Mouse (Mus musculus) kidney, embryonic 15.5 days (tissue): ENCODE results near the gene Anapc13. TPM values are rescaled to one million over a fixed set of nuclear protein-coding genes. Genes with fewer than 3 reads are reported as not detected.

Source experiments
- ATAC-seq: fragments of 200-750 bp; cut with Nextera tagmentation; replicated peaks from 2 replicates; pipeline ENCODE4 v1.8.0; 2017; ENCODE audit warnings: moderate TSS enrichment; ENCODE audit not compliant: low FRiP score
- H3K27ac ChIP-seq: fragments of 300-500 bp; sonication (generic); 2 replicates; pipeline ENCODE4 v1.5.1; 2015; ENCODE audit warnings: mild to moderate bottlenecking, inconsistent platforms
- H3K27me3 ChIP-seq: fragments of 300-500 bp; sonication (generic); 2 replicates; pipeline ENCODE4 v1.6.1; 2015; ENCODE audit warnings: inconsistent platforms
- H3K36me3 ChIP-seq: fragments of 300-500 bp; sonication (generic); 2 replicates; pipeline ENCODE4 v1.6.1; 2015; ENCODE audit warnings: inconsistent platforms
- H3K4me1 ChIP-seq: fragments of 300-500 bp; sonication (generic); 2 replicates; pipeline ENCODE4 v1.6.1; 2015; ENCODE audit warnings: inconsistent platforms
- H3K4me2 ChIP-seq: fragments of 300-500 bp; sonication (generic); 2 replicates; pipeline ENCODE4 v1.6.1; 2015; ENCODE audit warnings: moderate library complexity, mild to moderate bottlenecking, inconsistent platforms
- H3K4me3 ChIP-seq: fragments of 300-500 bp; sonication (generic); replicated peaks from 2 replicates; pipeline ENCODE4 v1.5.1; 2015; ENCODE audit warnings: mild to moderate bottlenecking, inconsistent platforms
- H3K9ac ChIP-seq: fragments of 300-500 bp; sonication (generic); 2 replicates; pipeline ENCODE4 v1.6.1; 2015; ENCODE audit warnings: mild to moderate bottlenecking, inconsistent platforms
- H3K9me3 ChIP-seq: fragments of 300-500 bp; sonication (generic); replicated peaks from 2 replicates; pipeline ENCODE4 v1.6.1; 2016; ENCODE audit warnings: inconsistent platforms
- WGBS: fragments of 180-500 bp; shearing (Covaris S2); methylation state at CpG from one replicate; pipeline ENCODE4 v1.1.7; 2015; ENCODE audit warnings: mixed read lengths; 5-methylcytosine and 5-hydroxymethylcytosine counted together
- polyA plus RNA-seq: library from polyadenylated mRNA; unstranded; fragments of >200 nt; fragmentation: Nextera tagmentation; extraction: Ambion mirVana; gene quantifications from 2 replicates; pipeline ENCODE4 v1.2.1, GENCODE M21; 2015

The Anapc13 gene
- polyA plus RNA-seq, 1 experiment from 2014 or later = 197 TPM

DNA sequence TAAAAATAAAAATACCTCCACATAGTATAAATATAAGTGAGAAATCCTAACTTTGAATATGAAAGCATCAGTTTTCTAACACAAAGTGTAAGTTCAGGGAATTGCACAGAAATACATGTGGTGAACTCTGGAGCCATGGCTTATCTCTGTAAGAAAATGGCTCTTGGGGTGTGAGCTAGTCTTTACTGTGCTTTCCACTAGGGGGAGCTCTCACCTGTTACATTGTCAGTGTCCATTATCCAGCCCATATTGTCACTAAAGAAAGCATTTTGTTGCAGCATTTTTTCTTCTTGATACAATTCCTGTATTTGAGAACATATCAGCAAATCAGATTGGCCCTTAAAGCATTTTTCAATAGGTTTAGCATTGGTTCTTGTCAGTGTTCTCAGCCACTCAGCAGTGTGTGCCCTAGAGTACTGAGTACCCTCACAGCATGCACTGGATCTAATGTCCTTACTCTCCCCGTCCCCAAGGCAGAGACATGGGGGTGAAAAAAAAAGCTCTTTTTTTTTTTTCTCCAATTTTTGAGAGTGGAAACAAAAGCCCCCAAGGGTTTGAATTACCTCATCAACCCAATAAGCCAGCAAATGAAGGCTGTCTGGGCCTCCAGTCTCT is 6.9 kb downstream of the Anapc13 start:
- H3K4me2 ChIP-seq = no peak overlapping the region
- H3K9ac ChIP-seq = no peak overlapping the region
- H3K27me3 ChIP-seq = no peaks in the 10 kb centered on the region
- peaks cover 40% of the 10 kb centered on the region for H3K36me3 ChIP-seq
- 62% methylated on average over 1 of the region's 1 CpGs for WGBS
- peaks cover 16% of the 10 kb centered on the region; the same call in 1 of the 2 replicates for H3K4me1 ChIP-seq
- ATAC-seq = no peak
- H3K4me3 ChIP-seq = no peak overlapping the region
- no peak overlapping the region for H3K27ac ChIP-seq
- H3K9me3 ChIP-seq = no peaks in the 10 kb centered on the region

- no peaks in the 10 kb centered on the region for H3K9me3 ChIP-seq
- H3K36me3 ChIP-seq = peaks cover 40% of the 10 kb centered on the region
- peaks cover 23% of the 10 kb centered on the region; the same call in 1 of the 2 replicates for H3K4me1 ChIP-seq
- no peak for ATAC-seq
- no peak overlapping the region for H3K4me2 ChIP-seq
- H3K4me3 ChIP-seq = no peak overlapping the region
- no peak overlapping the region for H3K9ac ChIP-seq
- no peaks in the 10 kb centered on the region for H3K27me3 ChIP-seq
- H3K27ac ChIP-seq = no peak overlapping the region
- 87% methylated on average over 8 of the region's 8 CpGs for WGBS
Observed at GRCm38 (mm10) chr9:102634453-102634852, 8.4 kb downstream of the Anapc13 start.

GRCm38 (mm10) chr9:102636553-102636952 is 10.5 kb downstream of the Anapc13 start:
- Histone ChIP-seq H3K27ac (no peak overlapping the region), H3K4me2 (no peak overlapping the region), H3K9me3 (no peaks in the 10 kb centered on the region), H3K36me3 (peaks cover 23% of the 10 kb centered on the region), H3K4me3 (no peak overlapping the region), H3K4me1 (peaks cover 27% of the 10 kb centered on the region; the same call in 1 of the 2 replicates), H3K9ac (no peak overlapping the region), H3K27me3 (no peaks in the 10 kb centered on the region)
- WGBS = 3% methylated on average over 4 of the region's 4 CpGs
- no peak for ATAC-seq

DNA sequence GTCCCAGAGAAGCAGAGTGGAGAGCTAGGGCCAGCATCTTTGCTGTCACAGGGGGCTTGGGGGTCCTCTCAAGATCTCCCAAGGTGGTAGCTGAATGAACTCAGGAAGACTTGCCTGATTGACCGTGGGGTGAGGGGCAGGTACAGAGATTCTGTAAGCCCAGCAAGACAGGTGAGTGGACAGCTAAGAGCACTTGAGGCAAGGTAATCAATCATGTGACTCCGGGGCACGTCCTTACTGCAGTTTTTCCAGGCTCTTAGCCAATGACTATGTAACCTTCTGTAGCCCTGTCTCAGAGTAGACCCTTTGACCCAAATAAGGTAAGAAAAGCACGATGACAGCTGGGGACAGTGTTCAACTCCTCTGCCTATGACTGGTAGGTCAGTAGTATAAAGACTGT is 11.0 kb downstream of the Anapc13 start:
- no peaks in the 10 kb centered on the region for H3K9me3 ChIP-seq
- H3K4me1 ChIP-seq = peaks cover 26% of the 10 kb centered on the region; the same call in 1 of the 2 replicates
- H3K9ac ChIP-seq = no peak overlapping the region
- peaks cover 20% of the 10 kb centered on the region for H3K36me3 ChIP-seq
- no peak overlapping the region for H3K4me2 ChIP-seq
- no peak overlapping the region for H3K27ac ChIP-seq
- ATAC-seq = no peak
- 53% methylated on average over 4 of the region's 4 CpGs for WGBS
- H3K27me3 ChIP-seq = no peaks in the 10 kb centered on the region
- H3K4me3 ChIP-seq = no peak overlapping the region

- no peak for ATAC-seq
- Histone ChIP-seq H3K9ac (no peak overlapping the region), H3K4me3 (no peak overlapping the region), H3K4me1 (peaks cover 42% of the 10 kb centered on the region), H3K27me3 (no peaks in the 10 kb centered on the region), H3K4me2 (no peak overlapping the region), H3K9me3 (no peaks in the 10 kb centered on the region), H3K27ac (peak overlapping the region; percentile 63), H3K36me3 (peaks cover 13% of the 10 kb centered on the region)
- 54% methylated on average over 7 of the region's 7 CpGs for WGBS
Observed at GRCm38 (mm10) chr9:102638963-102639362, 12.9 kb downstream of the Anapc13 start.

DNA sequence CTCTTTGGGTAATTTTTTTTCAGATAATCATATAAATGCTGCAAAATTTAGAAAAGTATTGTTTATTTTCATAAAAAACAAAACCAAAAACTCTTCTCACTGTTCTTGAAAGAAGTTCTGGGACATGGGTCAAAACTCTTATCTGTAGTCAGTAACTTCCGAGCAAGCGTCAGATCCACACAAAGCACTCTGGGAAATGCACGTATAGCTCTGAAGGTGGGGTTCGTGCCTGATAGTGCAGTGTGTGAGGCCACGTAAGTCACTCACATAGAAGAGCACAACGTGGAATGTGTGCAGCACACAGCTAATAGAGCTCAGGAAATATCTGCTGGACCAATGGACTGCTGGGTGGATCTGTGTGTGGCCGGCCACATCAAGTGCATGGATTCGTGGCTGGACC is 13.4 kb downstream of the Anapc13 start:
- no peak for ATAC-seq
- H3K4me3 ChIP-seq = no peak overlapping the region
- no peaks in the 10 kb centered on the region for H3K27me3 ChIP-seq
- H3K9ac ChIP-seq = no peak overlapping the region
- H3K4me1 ChIP-seq = peaks cover 47% of the 10 kb centered on the region
- peaks cover 8% of the 10 kb centered on the region for H3K36me3 ChIP-seq
- H3K27ac ChIP-seq = peak overlapping the region; percentile 63
- H3K9me3 ChIP-seq = no peaks in the 10 kb centered on the region
- 80% methylated on average over 8 of the region's 8 CpGs for WGBS
- H3K4me2 ChIP-seq = no peak overlapping the region

GRCm38 (mm10) chr9:102641531-102641930 is 15.4 kb downstream of the Anapc13 start:
- H3K9ac ChIP-seq = no peak overlapping the region
- no peaks in the 10 kb centered on the region for H3K9me3 ChIP-seq
- WGBS = 54% methylated on average over 6 of the region's 6 CpGs
- no peak overlapping the region for H3K27ac ChIP-seq
- peaks cover 64% of the 10 kb centered on the region for H3K4me1 ChIP-seq
- ATAC-seq = no peak
- H3K36me3 ChIP-seq = no peaks in the 10 kb centered on the region
- no peak overlapping the region for H3K4me2 ChIP-seq
- H3K27me3 ChIP-seq = no peaks in the 10 kb centered on the region
- no peak overlapping the region for H3K4me3 ChIP-seq

- peak overlapping the region; percentile 52 for H3K4me2 ChIP-seq
- no peaks in the 10 kb centered on the region for H3K27me3 ChIP-seq
- H3K4me3 ChIP-seq = no peak overlapping the region
- no peaks in the 10 kb centered on the region for H3K9me3 ChIP-seq
- peak; percentile 19; the same call in 1 of the 2 replicates for ATAC-seq
- H3K27ac ChIP-seq = peak overlapping the region; percentile 89
- no peaks in the 10 kb centered on the region for H3K36me3 ChIP-seq
- whole genome bisulfite sequencing = 33% methylated on average over 8 of the region's 8 CpGs
- no peak overlapping the region for H3K9ac ChIP-seq
- peaks cover 54% of the 10 kb centered on the region for H3K4me1 ChIP-seq
Observed at GRCm38 (mm10) chr9:102643071-102643485, 17.0 kb downstream of the Anapc13 start.

GRCm38 (mm10) chr9:102643486-102644101 is 17.5 kb downstream of the Anapc13 start:
- Histone ChIP-seq H3K9me3 (no peaks in the 10 kb centered on the region), H3K9ac (no peak overlapping the region), H3K4me2 (peak overlapping the region; percentile 52), H3K4me1 (peaks cover 52% of the 10 kb centered on the region), H3K27ac (peak overlapping the region; percentile 89), H3K27me3 (no peaks in the 10 kb centered on the region), H3K36me3 (no peaks in the 10 kb centered on the region), H3K4me3 (peak overlapping the region; percentile 18)
- WGBS = 7% methylated on average over 10 of the region's 10 CpGs
- peak; percentile 88 for ATAC-seq

DNA sequence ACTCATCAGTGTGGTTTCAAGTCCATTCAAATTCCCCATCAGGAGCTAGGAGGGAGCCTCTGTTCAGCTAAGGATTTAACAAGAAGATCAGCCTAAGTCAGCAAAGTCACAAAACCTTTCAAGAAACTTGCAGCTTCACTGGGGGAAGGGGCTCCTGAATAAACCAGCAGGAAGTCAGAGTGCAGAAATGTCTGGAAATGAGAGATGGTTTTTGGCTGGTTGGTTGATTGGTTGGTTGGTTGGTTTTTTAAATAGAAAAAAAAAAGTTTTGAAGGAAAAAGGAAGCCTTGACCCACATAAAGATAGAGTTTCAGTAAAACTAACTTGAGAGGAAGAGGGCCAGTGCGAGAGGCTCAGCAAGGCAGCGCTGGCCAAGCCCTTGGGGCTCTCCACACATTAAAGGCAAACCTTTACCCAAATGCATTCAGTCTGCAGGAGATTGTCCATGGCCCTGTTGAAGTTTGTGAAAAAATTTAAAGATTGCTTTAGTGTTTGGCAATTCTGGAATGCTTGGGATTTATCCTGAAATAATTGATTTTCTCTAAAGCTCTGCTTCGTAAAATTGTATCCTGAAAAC is 19.1 kb downstream of the Anapc13 start:
- no peak for ATAC-seq
- H3K4me1 ChIP-seq = peaks cover 53% of the 10 kb centered on the region
- H3K27ac ChIP-seq = peak overlapping the region; percentile 89
- H3K9me3 ChIP-seq = no peaks in the 10 kb centered on the region
- no peaks in the 10 kb centered on the region for H3K36me3 ChIP-seq
- WGBS = 33% methylated on average over 3 of the region's 3 CpGs
- H3K27me3 ChIP-seq = no peaks in the 10 kb centered on the region
- H3K4me2 ChIP-seq = no peak overlapping the region
- H3K9ac ChIP-seq = no peak overlapping the region
- no peak overlapping the region for H3K4me3 ChIP-seq

DNA sequence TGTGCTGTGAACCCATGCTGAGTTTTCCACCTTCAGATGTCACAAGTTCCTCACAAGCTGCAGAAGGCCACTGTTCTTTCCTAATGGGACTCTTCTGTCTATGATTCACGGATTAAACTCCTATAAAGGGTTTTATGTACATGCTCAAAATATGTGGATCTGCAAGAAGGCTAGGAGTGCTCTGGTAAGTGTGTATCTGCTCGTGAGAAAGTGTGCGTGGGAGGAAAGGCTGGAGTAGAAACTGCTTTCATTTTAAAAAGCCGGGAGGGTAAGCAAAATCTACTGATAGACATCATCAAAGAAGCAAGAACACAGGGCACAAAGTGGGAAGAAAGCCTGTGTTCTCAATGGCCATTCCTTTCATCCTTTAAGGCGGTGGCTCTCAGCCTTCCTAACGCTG is 20.9 kb downstream of the Anapc13 start:
- WGBS = 66% methylated on average over 6 of the region's 6 CpGs
- Histone ChIP-seq H3K4me2 (no peak overlapping the region), H3K9me3 (no peaks in the 10 kb centered on the region), H3K9ac (no peak overlapping the region), H3K4me3 (no peak overlapping the region), H3K27ac (no peak overlapping the region), H3K36me3 (no peaks in the 10 kb centered on the region), H3K27me3 (no peaks in the 10 kb centered on the region), H3K4me1 (peaks cover 60% of the 10 kb centered on the region)
- no peak for ATAC-seq

DNA sequence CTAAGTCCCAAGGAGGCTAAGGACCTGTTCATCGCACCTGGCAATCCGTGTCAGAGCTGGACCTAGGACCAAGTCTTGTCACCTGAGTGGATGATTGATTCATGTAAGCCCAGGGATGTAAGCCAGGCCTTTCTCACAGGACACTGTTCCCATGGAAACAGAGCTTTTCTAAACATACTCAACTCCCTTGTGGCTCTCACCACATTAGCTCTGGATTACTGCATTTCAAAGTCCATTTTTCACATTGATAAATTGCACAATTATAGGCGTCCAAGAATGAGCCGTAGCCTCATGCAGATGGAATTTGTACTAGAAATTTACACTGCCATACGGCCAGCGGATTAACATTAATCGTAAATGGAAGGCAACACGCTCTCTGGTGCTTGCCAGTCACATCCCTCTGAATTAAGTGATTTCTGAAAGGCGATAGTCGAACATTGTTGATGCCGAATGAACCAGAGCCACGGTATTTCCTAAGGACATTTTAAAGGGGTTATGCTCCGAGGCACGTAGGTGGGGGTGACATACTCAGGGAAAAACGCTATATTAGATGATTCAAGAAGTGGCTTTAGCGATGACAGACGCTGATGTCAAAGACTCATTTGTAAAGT is 23.9 kb downstream of the Anapc13 start:
- Histone ChIP-seq H3K36me3 (no peaks in the 10 kb centered on the region), H3K9ac (no peak overlapping the region), H3K4me2 (peak overlapping the region; percentile 28; the same call in 1 of the 2 replicates), H3K9me3 (no peaks in the 10 kb centered on the region), H3K27ac (0 out of 2 replicates have a peak overlapping the region, but pooled peaks have one; percentile 48), H3K27me3 (no peaks in the 10 kb centered on the region), H3K4me3 (no peak overlapping the region), H3K4me1 (peaks cover 32% of the 10 kb centered on the region)
- WGBS = 31% methylated on average over 17 of the region's 17 CpGs
- peak; percentile 63 for ATAC-seq
